Mouse (Mus musculus) erythroblast, embryonic 14.5 days (primary cell): ENCODE measurements at regions not wholly inside any gene's neighbourhood (a gene's known extent, or its start where the extent isn't known, plus 50 kb on each side); places are given as distances from the start of the nearest gene placed in this dataset.

Source experiments
- H3K27me3 ChIP-seq: 2 replicates; pipeline ENCODE4 v1.6.1; 2012; ENCODE audit warnings: inconsistent platforms; ENCODE audit not compliant: control insufficient read depth
- H3K36me3 ChIP-seq: 2 replicates; pipeline ENCODE4 v1.6.1; 2012; ENCODE audit warnings: mild to moderate bottlenecking, inconsistent platforms; ENCODE audit not compliant: control insufficient read depth
- H3K4me1 ChIP-seq: 2 replicates; pipeline ENCODE4 v1.6.1; 2012; ENCODE audit warnings: inconsistent platforms; ENCODE audit not compliant: control insufficient read depth
- H3K4me3 ChIP-seq: replicated peaks from 2 replicates; pipeline ENCODE3; 2012; ENCODE audit warnings: moderate library complexity, mild to moderate bottlenecking, inconsistent platforms
- H3K9me3 ChIP-seq: 2 replicates; pipeline ENCODE4 v1.6.1; 2012; ENCODE audit warnings: low read length, inconsistent platforms, mixed read lengths; ENCODE audit not compliant: control insufficient read depth
- GATA1 ChIP-seq: IDR thresholded peaks from 2 replicates; pipeline ENCODE4 v1.6.1; 2012; ENCODE audit warnings: low read length, inconsistent platforms, mixed read lengths
- TAL1 ChIP-seq: IDR thresholded peaks from 3 replicates; pipeline ENCODE4 v1.6.1; 2012; ENCODE audit warnings: low read length, inconsistent platforms, mixed read lengths

DNA sequence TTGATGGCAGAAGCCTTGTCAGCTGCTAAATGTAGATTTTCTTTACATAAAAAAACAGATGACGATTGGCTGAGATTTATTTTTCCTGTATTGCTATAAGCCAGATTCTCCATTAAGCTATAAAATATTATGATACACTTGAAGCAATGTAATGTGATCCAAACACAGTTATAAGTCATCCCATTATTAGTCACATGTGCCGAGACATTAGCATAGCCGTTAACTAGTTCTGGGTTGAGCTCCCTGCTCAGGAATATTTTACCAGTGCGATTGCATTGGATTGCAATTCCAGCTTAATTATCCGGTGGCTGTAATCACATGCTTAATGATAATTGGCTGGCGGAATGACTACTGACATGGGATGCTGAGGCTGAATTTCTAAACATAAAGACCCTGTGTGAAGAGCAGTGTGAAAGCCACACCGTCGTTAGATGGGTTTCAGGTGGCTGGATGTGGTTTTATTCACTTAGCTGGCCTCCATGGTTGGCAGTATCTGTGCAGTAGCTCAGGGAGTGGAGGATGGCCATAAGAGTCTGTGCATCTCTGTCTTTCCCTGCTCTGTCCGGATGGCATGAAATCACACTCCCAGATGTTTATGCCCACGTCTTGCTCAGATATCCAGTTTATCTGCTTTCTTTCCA lies 344.7 kb downstream of the Slc4a3 start:
- no peak for TF ChIP-seq TAL1
- no peak for TF ChIP-seq GATA1
- no peaks in the 10 kb centered on the region for H3K27me3 ChIP-seq
- H3K4me1 ChIP-seq: no peaks in the 10 kb centered on the region
- H3K36me3 ChIP-seq: no peaks in the 10 kb centered on the region
- H3K9me3 ChIP-seq: peaks cover 17% of the 10 kb centered on the region
- no peak overlapping the region for H3K4me3 ChIP-seq

DNA sequence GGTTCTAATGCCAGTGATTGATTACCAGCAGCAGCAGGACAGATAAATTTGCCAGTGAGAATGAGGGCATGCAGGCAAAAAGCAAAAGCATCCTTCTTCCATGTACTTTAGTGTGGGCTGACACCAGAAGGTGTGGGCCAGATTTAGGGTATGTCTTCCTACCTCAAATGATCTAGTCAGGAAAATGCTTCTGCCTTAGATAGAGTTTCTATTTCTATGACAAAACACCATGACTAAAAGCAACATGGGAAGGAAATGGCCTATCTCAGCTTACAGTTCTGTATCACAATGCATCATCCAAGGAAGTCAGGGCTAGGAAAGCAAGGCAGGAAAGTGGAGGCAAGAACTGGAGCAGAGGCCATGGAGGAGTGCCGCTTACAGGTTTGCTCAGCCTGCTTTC lies 349.5 kb downstream of the Slc4a3 start:
- Histone ChIP-seq H3K9me3 (peaks cover 17% of the 10 kb centered on the region), H3K27me3 (no peaks in the 10 kb centered on the region), H3K4me3 (no peak overlapping the region), H3K36me3 (no peaks in the 10 kb centered on the region), H3K4me1 (no peaks in the 10 kb centered on the region)
- TF ChIP-seq TAL1 (no peak), GATA1 (no peak)

DNA sequence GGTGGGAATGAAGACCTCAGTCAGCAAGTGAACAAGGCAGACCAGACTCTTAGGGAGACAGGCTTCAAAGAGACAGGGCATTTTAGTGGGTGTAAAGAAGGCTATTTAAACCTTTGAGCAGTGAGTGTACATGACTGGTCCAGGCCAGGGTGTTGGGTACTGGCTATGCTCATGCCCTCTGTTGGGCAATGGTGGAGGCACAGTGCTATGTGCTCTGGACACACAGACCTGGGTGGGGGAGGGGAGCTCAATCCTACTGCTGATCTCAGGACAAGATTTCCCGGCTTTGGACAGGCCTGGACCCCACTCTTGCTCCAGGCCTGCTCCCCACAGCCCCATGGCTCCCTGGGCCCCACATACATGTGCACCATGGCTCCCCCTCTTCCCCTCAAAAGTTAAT lies 355.1 kb downstream of the Slc4a3 start:
- H3K4me3 ChIP-seq: no peak overlapping the region
- TF ChIP-seq TAL1 (no peak), GATA1 (no peak)
- no peaks in the 10 kb centered on the region for H3K27me3 ChIP-seq
- H3K36me3 ChIP-seq: no peaks in the 10 kb centered on the region
- no peaks in the 10 kb centered on the region for H3K4me1 ChIP-seq
- H3K9me3 ChIP-seq: no peaks in the 10 kb centered on the region; the same call in 1 of the 2 replicates

DNA sequence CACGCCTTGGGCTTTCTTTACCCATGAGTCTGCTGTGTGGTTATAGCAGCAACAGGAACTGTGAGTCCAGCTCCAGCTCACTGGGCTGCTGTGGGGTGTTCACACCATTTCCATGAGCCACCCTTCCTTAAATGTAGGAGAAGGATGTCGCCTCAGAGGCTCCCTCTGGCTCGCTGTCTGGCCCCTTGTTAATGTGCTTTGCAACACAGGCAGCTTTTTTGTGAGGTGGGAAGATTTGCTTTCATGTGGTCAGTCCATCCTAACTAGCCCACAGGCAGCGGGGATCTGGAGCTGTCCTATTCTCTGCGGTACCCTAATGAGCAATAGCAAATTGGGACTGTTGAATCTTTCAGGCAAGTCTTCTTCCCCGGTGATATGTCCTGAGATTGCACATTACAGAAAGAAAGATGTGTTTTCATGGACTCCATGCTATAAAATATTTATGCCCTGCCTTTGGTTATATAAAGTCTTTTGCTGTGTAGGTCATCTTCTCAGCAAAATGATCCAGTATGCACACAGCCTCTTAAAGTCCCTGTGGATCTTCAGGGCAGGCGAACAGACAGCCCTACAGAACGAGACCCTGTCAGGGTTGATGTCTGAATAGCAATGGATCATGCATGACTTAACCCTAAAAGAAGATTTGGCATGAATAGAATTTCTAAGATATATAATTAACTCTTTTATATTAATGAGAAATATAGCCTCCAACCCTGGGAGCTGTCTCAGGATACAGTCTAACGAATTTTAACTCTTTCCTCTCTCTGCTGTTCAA lies 359.8 kb downstream of the Slc4a3 start:
- H3K27me3 ChIP-seq: no peaks in the 10 kb centered on the region
- H3K9me3 ChIP-seq: peaks cover 3% of the 10 kb centered on the region; the same call in 1 of the 2 replicates
- no peaks in the 10 kb centered on the region for H3K36me3 ChIP-seq
- no peaks in the 10 kb centered on the region for H3K4me1 ChIP-seq
- TF ChIP-seq GATA1 (no peak), TAL1 (no peak)
- H3K4me3 ChIP-seq: no peak overlapping the region

DNA sequence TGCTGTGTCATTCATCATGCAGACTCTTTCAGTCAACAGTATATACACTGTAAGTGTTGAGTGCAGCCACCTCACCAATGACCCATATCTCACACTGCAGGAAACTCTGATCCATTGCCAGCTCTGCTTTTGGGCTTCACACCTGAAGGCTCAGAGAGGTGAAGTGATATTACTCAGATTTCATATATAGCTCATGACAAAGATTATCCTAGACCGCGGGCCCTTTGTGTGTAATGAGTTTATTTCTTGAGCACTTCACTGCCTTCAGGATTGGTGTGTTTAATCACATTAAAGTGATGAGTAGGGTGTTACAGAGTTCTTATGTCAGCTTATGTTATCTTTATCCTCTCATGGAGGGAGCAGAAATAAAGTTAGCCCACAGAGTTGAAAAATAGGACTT lies 369.2 kb downstream of the Slc4a3 start:
- Histone ChIP-seq H3K4me1 (no peaks in the 10 kb centered on the region), H3K9me3 (peaks cover 2% of the 10 kb centered on the region; the same call in 1 of the 2 replicates), H3K27me3 (no peaks in the 10 kb centered on the region), H3K36me3 (no peaks in the 10 kb centered on the region), H3K4me3 (no peak overlapping the region)
- TF ChIP-seq TAL1: no peak
- no peak for TF ChIP-seq GATA1

DNA sequence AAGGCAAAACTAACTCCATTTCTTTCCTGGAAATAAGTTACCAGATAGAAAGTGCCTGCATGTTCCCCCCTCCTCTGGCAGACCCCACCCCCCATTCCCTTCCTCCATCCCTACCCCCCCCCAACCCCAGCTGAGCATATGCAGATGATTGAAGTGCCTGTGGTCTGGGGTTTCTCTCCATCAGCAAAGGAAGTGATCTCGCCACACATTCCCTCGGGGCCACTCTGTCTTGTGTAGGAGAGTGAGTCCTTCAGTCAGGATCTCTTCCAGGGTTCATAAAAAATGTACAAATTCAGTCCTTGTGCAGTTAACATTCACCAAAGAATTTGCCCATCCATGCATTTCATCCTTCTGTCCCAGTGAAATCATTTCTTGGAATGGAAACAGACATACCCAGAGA lies 370.1 kb downstream of the Slc4a3 start:
- H3K4me1 ChIP-seq: no peaks in the 10 kb centered on the region
- H3K9me3 ChIP-seq: no peaks in the 10 kb centered on the region; the same call in 1 of the 2 replicates
- H3K36me3 ChIP-seq: no peaks in the 10 kb centered on the region
- TF ChIP-seq GATA1: no peak
- TF ChIP-seq TAL1: no peak
- H3K4me3 ChIP-seq: no peak overlapping the region
- H3K27me3 ChIP-seq: no peaks in the 10 kb centered on the region

DNA sequence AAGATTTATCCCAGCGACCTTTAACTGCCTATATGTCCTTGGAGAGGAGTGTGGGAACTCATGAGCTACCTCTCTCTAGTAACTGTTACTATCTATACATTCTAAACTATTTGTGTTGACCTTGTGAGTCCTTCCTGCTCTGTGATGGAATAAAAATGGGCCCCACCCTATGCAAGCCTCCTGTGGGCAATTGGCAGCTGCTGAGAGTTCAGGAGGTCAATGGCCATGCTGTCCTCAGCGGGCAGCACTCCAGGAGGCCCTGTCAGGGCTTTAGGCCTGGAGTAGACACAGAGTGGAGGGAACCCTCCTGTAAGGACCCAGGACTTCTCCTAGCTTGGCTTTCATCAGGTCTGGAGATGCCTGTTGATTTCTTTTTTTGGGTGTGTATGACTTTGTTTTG lies 373.1 kb downstream of the Slc4a3 start:
- no peaks in the 10 kb centered on the region; the same call in 1 of the 2 replicates for H3K9me3 ChIP-seq
- H3K4me3 ChIP-seq: no peak overlapping the region
- H3K27me3 ChIP-seq: no peaks in the 10 kb centered on the region
- no peaks in the 10 kb centered on the region for H3K36me3 ChIP-seq
- TF ChIP-seq TAL1 (no peak), GATA1 (no peak)
- H3K4me1 ChIP-seq: no peaks in the 10 kb centered on the region

DNA sequence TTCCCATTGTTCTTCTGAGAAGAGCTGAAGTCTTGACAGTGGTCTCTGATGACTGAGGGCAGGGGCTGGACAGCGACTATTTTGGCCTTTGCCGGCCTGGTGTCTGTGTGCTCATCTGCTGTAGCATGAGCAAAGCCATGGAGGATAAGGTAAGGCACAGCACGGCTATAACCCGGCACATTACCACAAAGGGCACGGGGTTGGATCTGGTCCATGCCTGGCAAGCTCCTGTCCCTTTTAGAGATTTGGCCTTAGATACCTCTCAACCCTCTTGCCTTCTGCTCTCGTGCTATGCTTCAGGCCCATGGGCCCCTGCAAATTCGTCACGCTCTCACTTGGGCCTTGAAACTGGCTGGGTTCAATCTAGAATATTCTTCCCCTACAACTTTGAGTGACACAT lies 379.0 kb downstream of the Slc4a3 start:
- Histone ChIP-seq H3K36me3 (no peaks in the 10 kb centered on the region), H3K4me3 (no peak overlapping the region), H3K27me3 (no peaks in the 10 kb centered on the region), H3K4me1 (no peaks in the 10 kb centered on the region), H3K9me3 (no peaks in the 10 kb centered on the region; the same call in 1 of the 2 replicates)
- TF ChIP-seq GATA1 (no peak), TAL1 (no peak)

DNA sequence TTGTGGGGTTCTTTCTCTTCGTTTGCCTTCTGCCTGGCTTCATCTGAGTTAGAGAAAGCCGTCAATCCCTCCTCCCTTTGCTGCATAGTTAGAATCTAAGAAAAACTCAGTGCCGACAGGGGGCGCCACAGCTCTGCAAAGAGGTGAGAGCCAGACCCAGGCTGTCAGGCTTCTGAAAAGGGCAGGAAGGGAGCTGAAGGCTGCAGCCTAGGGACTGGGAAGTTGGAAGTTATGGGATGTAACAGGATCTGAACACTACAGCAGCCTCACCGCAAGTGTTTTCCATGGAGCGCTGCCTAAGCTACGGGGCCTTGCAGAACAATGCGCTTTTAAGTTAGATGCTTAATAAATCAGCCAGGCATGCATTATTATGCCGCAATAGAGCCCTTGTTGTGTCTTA lies 379.7 kb downstream of the Slc4a3 start:
- TF ChIP-seq GATA1 (no peak), TAL1 (no peak)
- no peak overlapping the region for H3K4me3 ChIP-seq
- H3K36me3 ChIP-seq: no peaks in the 10 kb centered on the region
- H3K27me3 ChIP-seq: no peaks in the 10 kb centered on the region
- no peaks in the 10 kb centered on the region for H3K4me1 ChIP-seq
- H3K9me3 ChIP-seq: no peaks in the 10 kb centered on the region; the same call in 1 of the 2 replicates

DNA sequence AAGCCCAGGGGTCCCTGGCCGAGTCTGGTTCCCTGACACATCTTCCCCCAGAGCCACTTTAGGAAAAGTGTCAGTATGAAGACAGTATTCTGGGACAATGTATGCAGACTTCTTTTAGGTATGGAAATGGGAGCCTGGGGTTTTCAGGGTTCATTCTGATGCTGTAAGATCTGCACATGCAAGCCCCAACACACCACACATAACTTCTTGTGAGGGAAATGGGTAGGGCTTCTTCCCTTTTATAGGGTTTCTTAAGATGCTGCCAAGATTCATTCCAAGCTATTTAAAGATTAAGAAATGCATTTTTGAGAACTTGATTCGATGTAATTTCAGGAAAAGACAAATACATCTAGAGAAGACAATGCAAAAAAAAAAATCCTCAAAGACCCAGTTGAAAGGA lies 385.8 kb downstream of the Slc4a3 start:
- no peaks in the 10 kb centered on the region for H3K27me3 ChIP-seq
- TF ChIP-seq GATA1: no peak
- TF ChIP-seq TAL1: no peak
- H3K36me3 ChIP-seq: no peaks in the 10 kb centered on the region
- H3K4me1 ChIP-seq: no peaks in the 10 kb centered on the region
- H3K4me3 ChIP-seq: no peak overlapping the region
- no peaks in the 10 kb centered on the region for H3K9me3 ChIP-seq
